Mouse (Mus musculus) right cerebral cortex, adult 18-20 months (tissue): ENCODE measurements at regions not wholly inside any gene's neighbourhood (a gene's known extent, or its start where the extent isn't known, plus 50 kb on each side); places are given as distances from the start of the nearest gene placed in this dataset.

Source experiments
- DNase-seq: peaks from one replicate; pipeline ENCODE4 v3.0.0; 2022; ENCODE audit warnings: mixed read lengths

DNA sequence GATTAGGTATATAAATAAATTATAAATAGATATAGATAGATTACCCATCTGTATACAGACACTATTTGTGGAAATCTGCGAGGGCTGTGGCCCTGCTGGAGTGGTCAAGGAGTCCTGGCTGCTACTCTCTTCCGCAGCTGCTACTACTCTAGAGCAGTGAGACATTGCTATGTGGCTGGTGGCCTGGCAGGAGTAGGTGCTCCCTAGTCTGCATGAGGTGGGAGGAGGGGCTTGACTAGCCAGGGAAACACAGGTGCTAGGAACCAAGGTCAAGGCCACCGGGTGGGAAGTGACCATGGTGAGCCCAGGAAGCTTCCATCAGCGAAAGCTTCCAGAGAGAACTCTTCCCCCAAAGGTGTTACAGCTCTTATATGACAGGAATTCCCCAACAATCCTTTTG is 100.3 kb downstream of the Dyrk2 start:
- DNase-seq: no peak

DNA sequence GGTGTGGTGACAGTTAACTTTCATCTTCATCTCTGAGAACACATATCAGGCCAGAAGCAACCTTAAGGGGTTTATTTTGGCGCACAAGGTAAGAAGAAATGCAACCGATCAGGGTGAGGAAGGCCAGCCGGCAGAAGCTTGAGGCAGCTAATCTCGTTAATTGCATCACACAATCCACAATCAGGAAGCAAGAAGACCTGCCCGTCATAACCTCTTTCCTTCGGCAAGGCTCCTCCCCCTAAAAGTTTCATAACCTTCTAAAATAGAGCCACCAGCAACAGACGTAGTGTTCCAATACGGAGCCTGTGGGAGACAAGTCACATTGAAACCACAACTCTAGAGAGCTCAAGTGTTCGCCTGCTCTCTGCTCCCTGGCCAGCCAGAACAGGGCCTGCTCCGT is 91.4 kb downstream of the Dyrk2 start:
- DNase-seq: no peak

DNA sequence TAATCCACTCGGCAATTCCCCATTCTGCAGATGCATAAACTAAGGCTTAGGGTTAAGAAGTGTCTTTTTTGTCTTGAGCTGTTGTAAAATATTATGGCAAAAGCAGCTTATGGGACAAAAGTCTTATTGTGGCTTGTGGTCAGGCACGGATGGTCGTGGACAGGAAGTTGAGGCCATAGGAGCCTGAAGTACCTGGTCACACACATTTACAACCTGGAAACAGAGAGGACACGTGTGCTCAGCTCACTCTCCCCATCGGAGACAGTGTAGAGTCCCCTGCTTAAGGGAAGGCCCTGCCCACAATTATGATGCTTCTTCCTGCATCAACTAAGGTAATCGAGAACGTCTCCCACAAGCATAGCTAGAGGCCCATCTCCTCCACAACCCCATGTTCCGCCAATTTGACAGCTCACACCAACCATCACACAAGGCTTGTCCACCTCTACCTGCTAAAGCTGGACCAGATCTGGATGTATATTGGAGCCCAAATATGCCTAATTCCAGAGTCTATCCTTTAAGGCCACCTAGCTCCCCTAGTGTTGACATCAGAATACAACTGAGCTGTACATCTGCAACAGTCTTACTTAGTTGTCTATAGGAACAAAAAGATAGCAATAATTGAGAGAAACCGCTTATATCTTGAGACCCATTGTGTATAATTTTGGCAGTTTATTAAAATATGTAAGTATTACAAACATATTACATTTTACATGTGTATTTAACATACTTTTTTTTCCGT is 89.0 kb downstream of the Dyrk2 start:
- no peak for DNase-seq

DNA sequence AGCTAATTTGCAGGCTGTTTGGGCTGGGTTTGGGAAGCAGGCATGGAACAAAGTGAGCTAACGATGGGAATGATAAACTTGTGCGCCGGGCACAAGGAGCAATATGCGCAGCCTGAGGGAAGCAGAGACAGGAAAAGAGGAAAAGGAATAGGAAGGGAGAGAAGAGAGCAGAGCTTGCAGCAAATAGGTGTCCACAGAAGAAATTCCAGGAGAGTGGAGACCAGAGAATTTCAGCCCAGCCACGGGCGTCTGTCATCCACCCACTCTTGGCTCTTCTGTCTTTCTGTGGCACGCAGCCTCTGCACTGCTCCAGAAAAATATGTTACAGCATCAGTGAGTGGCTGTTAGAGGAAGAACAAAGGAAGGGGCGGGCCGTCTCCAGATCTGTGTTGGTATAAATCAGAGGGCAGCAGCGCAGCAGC is 88.2 kb downstream of the Dyrk2 start:
- peak; percentile 63 for DNase-seq

DNA sequence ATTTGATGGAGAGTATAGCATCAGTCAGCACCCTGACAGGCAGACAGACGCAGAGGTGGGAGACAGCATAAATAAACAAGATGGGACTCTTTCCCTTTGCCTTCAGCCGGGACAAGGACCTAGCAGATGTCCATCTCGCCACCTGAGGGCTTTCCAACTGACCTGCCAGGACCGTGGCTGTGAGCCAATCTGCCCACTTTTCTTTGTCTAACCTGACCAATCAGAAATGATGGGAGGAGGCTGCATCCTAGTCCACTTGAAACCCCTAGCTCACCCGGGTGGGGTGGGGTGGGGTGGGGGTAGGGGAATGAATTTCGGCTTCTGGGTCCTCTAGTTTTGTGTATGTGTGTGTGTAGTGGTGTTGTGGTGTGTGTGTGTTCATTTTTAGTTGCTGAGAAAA is 87.4 kb downstream of the Dyrk2 start:
- no peak for DNase-seq

DNA sequence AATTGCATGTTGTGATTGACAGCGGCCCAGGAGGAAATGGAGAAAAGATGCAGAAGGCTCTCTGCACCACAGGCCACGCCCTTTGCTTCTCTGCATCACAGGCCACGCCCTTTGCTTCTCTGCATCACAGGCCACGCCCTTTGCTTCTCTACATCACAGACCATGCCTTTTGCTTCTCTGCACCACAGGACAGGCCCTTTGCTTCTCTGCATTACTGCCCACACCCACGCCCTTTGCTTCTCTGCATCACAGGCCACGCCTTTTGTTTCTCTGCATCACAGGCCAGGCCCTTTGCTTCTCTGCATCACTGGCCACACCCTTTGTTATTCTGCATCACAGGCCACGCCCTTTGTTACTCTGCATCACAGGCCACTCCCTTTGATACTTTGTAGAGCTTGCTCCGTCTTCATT is 82.7 kb downstream of the Dyrk2 start:
- no peak for DNase-seq

DNA sequence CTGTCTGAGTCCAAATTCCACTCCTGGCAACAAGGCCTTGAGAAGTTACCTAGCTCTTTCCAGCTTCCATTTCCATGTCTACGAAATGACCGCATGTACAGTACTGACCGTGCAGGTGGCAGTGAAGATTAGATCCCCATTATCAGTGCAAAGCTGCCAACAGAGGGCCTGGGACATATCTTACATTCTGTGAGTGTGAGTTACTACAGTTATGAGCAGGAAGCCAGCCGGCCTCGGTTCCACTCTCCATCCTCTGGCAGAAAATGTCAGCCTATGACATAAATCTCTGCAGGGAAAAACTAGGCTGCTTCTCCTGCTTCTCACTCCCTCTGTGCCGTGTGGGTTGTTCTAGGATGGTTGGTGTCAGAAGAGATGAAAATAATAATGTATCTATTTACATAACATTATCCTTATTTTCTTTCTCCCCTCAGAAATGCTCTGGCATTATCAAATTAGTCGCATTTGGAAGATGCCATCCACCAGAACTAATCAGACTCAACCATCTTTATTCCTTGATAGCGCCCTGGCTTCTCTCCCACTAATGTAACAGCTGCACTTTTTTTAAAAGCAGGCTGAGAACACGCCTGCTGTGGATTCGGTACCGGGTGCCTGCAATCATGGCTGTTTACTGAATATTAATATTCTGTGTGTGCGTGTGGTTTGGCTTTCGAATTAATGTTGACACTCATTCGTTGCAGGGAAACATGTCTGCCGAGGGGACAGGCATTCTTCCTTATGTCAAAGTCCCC is 77.5 kb downstream of the Dyrk2 start:
- peak; percentile 26 for DNase-seq

DNA sequence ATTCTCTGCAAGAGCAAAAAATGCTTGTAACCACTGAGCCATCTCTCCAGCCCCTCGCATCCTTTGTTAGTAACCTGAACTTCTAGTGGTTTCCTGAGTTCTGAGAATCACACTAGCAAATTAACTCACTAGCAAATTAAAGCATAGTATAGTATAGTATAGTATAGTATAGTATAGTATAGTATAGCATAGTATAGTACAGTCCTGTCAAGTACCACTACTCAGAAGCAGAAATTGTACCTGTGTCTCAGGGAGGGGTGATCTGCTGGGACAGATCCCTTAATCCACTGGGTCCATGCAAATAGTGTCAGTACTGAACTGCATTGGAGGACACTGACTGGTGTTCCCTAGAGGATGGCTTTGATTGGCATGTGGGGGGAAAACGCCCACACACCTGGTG is 76.2 kb downstream of the Dyrk2 start:
- DNase-seq: no peak

DNA sequence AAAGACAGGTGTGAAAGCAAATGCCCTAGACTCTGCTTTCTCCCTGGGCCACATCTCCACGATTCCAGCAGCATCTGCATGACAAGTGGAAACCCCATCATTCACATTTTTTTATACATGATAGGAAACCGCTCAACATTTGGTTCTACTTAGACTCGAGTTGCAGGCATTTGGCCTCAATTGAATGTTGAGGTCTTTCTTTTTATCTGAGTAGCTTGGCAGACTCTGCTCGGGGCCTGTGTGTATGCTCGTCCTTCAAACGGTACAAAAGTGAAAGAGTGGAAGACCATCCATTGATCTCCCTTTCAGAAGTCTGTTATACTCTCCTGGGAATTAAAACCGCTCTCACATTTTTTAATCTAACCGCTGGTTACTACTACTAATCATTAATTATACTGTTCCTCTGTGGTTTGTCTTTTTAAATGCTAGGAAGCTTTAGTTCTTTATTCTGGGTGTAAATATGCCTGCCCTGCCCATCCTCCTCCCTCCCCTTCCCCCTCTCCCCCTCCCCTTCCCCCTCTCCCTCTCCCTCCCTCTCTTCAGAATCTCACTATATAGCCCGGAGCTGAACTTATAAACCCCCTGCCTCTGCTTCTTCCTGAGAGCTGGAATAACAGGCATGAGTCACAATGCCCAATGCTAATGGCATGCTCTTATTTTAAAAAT is 75.5 kb downstream of the Dyrk2 start:
- no peak for DNase-seq

DNA sequence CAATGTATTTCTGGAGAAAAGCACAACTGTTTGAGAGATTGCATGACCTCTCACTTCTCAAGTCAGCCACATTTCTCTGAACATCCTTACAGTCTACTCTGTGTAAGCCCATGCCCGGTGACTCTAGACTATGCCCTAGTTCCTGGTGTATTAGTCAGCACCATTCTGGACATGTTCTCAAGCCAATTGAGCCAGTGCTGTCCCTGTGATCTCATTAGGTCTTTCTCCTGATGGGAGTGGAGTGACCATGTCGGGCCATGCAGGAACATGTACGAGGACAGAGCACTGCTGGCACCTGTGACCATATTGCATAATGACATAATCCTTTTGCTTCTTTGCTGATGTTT is 75.0 kb downstream of the Dyrk2 start:
- DNase-seq: no peak

DNA sequence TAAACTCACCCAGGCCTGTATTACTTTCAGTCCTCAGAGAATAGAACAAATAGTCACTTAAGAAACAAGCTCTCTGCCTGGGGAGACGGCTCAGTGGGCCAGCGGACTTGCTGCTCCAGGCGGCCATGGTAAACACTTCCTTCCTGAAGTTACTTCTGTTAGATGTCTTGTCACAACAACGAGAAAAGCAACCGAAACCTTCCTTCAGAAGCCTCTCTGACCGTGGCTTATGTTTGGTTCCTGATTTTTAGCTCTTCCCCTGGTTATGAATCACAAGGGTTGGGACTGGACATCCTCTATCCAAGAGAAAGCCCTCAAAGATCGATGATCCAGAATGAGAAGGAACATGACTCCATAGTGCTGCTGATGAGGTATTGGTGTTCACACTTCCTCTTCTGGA is 73.5 kb downstream of the Dyrk2 start:
- DNase-seq: no peak

DNA sequence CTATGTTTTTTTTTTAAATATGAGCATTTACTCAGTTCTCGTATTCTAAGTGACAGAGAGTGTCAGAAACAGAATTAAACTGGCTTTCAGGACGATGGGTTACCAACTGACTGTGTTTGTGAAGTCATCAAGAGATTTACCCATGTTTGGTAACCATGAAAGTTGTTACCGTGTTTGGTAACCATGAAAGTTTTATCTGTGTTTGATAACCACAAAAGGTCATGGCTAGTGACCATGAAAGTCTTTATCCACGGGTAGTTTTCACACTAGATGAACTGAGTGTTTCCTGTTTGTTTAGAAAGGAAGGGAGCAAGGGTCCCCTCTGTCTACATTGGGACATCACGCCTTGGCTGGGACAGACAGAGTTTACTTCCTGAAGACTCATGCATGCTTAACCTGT is 72.8 kb downstream of the Dyrk2 start:
- no peak for DNase-seq

DNA sequence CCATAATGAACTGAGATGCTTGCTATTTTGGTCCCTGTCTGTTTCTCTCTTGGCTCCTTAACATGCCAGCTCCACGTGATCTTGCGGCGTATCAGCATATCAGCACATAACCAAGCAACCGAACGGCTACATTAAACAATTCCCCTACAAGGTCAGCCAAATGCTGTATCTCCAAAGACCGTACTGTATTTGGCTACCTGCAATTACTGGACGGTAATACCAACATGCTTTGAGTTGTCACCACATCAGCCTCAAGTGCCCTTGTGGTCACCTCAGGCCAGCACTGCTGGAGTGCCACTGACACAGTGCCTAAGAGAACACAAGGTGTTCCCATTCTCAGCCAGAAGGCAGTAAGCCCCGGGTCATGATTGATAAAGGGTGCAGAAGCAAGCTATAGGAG is 70.2 kb downstream of the Dyrk2 start:
- DNase-seq: no peak

DNA sequence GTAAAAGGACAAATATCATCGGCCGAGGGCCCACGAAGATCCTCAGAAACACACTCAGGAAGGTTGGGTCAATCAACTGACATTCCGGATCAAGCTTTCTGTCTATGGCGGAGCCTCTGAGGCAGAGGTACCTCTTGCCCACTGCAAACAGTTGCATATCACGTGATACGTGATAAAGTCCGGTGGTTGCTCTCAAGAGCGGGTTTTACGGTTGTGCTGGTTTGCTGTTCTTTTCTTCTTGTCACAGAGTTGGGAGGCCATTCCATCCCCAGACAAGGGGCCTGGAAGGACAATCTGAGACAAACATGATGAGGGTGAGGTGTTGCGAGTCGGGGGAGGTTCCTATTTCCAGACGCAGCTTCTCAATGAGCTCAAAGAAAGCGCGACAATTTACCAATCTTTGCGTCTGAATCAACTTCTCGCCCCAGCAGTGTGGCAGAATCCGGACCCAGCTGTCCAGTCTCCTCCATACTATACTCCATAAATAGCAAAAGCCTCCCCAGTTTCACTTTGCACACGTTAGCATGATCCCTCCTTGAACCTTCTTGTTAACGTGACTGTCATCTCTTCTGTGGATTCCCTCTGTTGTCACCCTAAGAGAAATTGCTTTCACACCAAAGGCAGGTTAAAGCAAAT is 66.0 kb downstream of the Dyrk2 start:
- no peak for DNase-seq

DNA sequence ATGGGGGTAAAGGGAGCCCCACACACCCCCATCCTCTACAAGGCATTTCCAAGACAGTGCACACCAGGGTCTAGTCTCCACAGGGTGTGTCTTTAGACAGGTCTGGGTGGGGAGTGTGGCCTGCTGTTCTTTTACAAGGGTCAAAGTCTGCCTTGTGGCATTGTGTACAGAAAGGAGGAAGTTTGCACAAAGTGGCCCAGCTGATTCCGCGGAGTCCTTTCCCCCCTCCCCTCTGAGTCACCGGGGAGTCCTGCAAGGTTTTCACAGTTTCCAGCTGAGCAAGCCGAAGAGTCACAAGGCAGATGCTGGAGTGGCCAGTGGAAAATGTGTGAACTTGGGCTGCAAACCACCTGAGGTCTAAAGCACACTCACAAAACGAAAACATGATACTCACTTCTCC is 65.4 kb downstream of the Dyrk2 start:
- no peak for DNase-seq
